Mouse (Mus musculus) E14TG2a.4 (cell line): ENCODE results near the gene Car11.

Experiments
- CTCF ChIP-seq: conservative IDR thresholded peaks from 2 replicates; pipeline ENCODE4 v1.5.1; 2014; ENCODE audit warnings: low read length
- NANOG ChIP-seq: IDR thresholded peaks from 2 replicates; pipeline ENCODE4 v1.6.1; 2014; ENCODE audit warnings: borderline replicate concordance, low read length, mixed read lengths

- TF ChIP-seq CTCF (no peak), NANOG (no peak)
Observed at GRCm38 (mm10) chr7:45739820-45740219, 40.2 kb downstream of the Car11 start.
